Mouse (Mus musculus): ENCODE results near the gene Cdc37.
A peak's percentile ranks its signal among the peaks of the same experiment; 100 is the strongest.

The Cdc37 gene

GRCm38 (mm10) chr9:21135941-21136381 lies 13.8 kb downstream of the Cdc37 start:
- no peak for DNase-seq (ENCODE audit: low read depth, low spot score)

- DNase-seq (ENCODE audit: low read depth, low spot score) = no peak
These were observed 14.4 kb downstream of the Cdc37 start for GRCm38 (mm10) chr9:21135329-21135890.

- no peak for DNase-seq (ENCODE audit: low read depth, low spot score)
These were observed 15.0 kb downstream of the Cdc37 start for GRCm38 (mm10) chr9:21134595-21135328.

- DNase-seq (ENCODE audit: low read depth, low spot score) = no peak
These were observed 16.6 kb downstream of the Cdc37 start for GRCm38 (mm10) chr9:21133064-21133707.

- no peak for DNase-seq (ENCODE audit: low read depth, low spot score)
These were observed 17.5 kb downstream of the Cdc37 start for GRCm38 (mm10) chr9:21132102-21132775.

DNA sequence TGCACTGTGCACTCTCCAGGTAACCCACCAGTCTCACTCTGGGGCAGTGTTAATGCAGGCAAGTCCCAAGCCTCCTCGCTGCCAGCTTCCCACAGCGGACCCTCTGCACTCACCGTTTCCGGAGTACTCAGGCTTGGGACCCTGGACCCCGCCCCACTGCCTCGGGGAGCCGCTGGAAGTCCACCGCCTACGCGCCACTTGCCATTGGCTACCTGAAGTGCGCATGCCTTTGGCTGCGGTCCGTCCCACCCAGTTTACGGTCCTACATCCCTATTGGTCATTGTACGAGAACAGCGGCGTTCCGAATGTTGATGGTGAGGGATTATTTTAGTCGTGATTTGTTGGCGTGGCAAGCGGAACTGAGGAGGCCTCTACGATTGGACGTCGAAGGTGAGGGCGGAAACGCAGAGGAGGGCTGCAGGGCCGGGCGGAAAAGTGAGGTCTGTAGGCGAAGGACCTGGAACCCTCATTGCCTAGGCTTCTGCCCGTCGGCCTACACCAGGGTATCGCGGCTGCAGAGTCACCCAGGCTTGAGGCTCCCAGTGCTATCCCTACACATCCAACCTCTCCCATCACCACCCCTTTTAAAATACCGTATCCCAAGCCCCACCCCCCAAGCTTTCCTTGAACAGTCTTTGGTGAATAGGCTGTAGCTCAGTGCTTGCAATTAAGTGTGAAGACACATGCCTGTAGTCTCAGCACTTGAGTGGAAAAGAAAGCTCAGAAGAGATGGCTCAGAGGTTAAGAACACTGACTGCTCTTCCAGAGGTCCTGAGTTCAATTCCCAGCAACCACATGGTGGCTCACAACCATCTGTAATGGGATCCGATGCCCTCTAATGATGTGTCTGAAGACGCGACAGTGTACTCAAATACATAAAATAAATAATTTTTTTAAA lies 18.5 kb downstream of the Cdc37 start, which contains the start of gene Tyk2:
TSS of gene Tyk2 (minus strand) at position 185 of the 898 bp plus-strand sequence.
- peak; percentile 98 for DNase-seq (ENCODE audit: low read depth, low spot score)

DNA sequence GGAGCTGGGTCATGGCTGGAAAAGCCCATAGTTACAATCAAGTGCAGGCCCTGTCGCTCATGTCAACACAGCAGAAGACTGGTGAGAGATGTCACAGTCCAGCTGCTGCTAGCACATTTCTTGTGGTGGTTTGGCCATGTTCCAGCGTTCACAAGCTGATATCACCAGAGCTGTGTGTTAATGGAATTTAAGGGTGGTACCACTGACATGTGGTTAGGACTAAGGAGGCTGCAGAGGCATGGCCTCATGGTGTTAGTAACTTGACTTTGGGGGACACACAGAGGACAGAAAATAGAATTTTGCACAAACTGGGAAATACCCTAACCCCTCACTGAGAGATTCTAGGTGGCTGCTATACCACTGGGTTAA lies 23.5 kb downstream of the Cdc37 start:
- no peak for DNase-seq (ENCODE audit: low read depth, low spot score)

DNA sequence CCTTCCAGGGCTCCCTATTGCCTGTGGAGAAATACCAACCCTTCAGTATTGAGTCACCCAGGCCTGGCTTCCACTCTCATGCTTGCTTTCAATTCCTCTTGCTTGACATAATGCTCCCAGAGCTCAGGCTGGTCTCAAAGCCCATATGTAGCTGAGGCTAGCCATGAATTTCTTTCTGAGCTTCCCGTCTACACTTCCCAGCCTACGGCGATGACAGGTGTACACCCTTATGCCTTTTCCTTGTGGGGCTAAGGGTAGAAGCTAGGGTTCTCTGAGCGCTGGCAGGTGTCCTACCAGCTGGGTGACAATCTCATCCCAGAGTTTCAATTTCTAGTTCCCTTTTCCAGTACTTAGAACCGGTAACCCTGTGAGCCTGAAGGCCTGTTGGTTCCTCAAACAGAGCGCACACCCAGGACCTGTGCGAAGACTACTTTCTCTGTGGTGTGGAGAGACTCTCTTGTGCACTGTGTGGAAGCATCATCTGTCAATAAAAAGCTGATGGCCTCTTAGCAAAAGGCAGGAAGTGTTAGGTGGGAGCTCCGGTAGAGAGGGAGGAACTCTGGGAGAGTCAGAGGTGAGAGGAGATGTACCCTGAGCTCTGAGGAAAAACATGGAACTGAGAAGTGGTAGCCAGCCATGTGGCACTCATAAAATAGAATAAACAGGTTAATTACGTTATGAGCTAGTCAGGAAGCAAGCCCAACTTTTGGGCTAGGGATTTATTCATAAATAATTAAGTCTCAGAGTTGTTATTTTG lies 24.1 kb downstream of the Cdc37 start:
- DNase-seq (ENCODE audit: low read depth, low spot score) = no peak

GRCm38 (mm10) chr9:21124837-21125236 lies 24.9 kb downstream of the Cdc37 start:
- DNase-seq (ENCODE audit: low read depth, low spot score) = no peak

GRCm38 (mm10) chr9:21121483-21121882 lies 28.3 kb downstream of the Cdc37 start:
- DNase-seq (ENCODE audit: low read depth, low spot score) = no peak

GRCm38 (mm10) chr9:21117073-21117472 lies 32.7 kb downstream of the Cdc37 start:
- no peak for DNase-seq (ENCODE audit: low read depth, low spot score)

GRCm38 (mm10) chr9:21115105-21115504 lies 34.7 kb downstream of the Cdc37 start:
- no peak for DNase-seq (ENCODE audit: low read depth, low spot score)

DNA sequence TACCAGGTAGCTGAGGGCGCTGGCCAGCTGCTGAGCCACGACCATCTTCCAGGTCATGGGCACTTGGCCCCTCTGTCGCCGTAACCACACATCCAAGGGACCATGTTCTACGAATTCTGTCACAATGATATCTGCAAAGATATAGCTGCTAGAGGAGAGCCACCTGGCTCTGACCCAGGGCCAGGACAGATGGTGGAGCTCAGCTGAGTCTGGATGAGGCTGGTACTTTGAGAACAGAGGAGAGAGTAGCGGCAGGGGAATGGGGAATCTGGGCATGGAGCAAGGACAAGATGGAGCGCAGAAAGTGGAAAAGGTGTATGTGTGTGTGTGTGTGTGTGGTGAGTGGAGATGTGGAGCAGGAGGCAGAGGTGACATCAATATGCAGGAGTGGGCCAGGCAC lies 35.6 kb downstream of the Cdc37 start:
- no peak for DNase-seq (ENCODE audit: low read depth, low spot score)

- DNase-seq (ENCODE audit: low read depth, low spot score) = no peak
These were observed 36.0 kb downstream of the Cdc37 start for GRCm38 (mm10) chr9:21113751-21114150.

DNA sequence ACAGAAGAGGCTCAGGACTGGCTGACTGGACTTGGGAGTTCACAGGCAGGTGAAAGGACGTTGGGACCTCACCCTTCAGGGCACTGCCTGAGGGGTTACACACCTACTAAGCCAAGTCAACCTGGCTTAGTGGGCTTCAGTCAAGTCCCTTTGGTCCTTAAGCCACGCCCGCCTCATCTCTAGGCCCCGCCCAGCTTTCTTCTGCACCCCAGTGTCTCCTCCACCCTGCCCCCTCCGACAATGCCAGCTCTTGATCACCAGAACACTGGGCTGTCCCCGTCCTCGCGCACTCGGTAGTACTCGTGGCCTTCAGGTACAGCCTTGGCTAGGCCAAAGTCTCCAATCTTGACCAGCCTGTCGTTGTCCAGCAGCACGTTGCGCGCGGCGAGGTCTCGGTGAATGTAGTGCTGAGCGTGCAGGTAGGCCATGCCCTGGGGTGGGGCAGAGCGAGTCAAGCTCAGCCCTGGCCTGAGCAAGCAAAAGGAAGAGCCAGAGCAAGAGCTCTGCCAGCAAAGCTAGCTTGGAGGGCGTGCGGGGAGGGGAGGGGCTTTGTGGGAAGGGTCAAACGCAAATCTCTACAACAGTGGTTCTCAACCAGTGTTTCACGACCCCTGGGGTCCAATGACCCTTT lies 42.1 kb downstream of the Cdc37 start:
- DNase-seq (ENCODE audit: low read depth, low spot score) = no peak

DNA sequence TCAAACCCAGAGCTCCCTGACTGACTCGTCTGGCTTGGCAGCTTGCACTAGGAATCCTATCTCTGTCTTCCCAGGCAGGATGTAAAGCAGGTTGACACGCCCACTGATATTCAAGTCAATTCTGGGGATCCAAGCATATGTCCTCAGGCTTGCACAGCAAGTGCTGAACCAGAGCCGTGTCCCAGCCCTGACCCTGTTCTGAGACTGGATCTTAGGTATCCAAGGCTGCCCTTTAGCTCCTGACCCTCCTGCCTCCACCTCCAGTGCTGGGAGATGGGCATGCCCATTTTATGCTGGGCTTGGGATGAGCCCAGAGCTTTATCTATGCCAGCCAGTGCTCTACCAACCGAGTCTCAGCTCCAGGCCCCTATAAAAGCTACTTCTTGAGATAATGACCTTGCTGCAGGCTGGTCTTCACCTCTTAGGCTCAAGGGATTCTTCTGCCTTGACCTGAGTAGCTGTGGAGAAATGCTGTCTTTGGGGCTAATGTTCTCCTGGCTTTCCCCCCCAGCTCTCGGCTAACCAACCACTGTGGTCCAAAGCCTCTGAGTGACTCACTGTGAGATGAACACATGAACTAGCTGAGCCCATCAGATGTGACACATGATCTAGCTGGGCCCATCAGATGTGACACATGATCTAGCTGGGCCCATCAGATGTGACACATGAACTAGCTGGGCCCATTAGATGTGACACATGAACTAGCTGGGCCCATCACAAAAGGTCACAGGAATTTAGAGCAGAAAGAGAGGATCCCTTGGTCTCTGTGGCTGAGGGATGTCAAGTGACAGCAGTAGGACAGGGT lies 43.8 kb downstream of the Cdc37 start:
- DNase-seq (ENCODE audit: low read depth, low spot score) = no peak

DNA sequence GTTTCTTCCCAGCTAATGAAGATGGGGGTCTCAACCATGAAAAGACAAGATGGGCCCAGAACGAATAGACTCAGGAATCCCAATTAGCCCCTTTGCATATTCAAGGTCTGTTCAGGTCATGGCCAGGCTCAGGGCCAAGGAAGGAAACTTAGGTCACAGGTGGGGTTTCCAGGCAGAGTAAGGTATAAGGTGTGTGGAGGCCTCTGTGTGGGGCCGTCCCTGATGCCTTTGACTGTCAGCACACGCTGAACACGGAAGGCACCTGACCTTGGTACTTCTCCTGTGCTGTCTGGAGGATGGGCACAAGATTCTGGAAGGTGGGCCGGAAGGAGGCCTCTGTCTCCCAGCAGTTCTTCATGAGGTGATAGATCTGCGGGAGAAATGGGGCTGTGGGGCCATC lies 45.0 kb downstream of the Cdc37 start:
- no peak for DNase-seq (ENCODE audit: low read depth, low spot score)

- no peak for DNase-seq (ENCODE audit: low read depth, low spot score)
These were observed 47.7 kb downstream of the Cdc37 start for GRCm38 (mm10) chr9:21102076-21102475.

GRCm38 (mm10) chr9:21100447-21101161 lies 49.2 kb downstream of the Cdc37 start:
- no peak for DNase-seq (ENCODE audit: low read depth, low spot score)

All from forelimb bud, embryonic 11.5 days (tissue).